Mouse (Mus musculus) heart, adult 18-20 months (tissue): Measurements from ENCODE around the gene Gm10197. TPM values are rescaled to one million over a fixed set of nuclear protein-coding genes. Genes with fewer than 3 reads are reported as not detected.
"Not testable (repeated sequence)": the region's sequence is repeated elsewhere in the genome, so short reads cannot be mapped to it uniquely, and the experiment has no call there.

Experiments
- DNase-seq, 2 experiments: peaks; one replicate each; pipeline ENCODE4 v3.0.0; 2021 to 2022; ENCODE audit warnings: mixed read lengths in 1 of 2
- long read RNA-seq, 2 experiments: library from polyadenylated mRNA; stranded (forward); transcript quantifications; one replicate each; pipeline ENCODE4 v2.0.0; 2021
- total RNA-seq, 2 experiments: library from RNA; stranded (reverse); gene quantifications; 2 replicates each; pipeline ENCODE4 v1.2.3; 2021

The Gm10197 gene
- total RNA-seq = not detected
- long read RNA-seq, experiment 1 = 0 reads
- long read RNA-seq, experiment 2 = 0 reads

DNA sequence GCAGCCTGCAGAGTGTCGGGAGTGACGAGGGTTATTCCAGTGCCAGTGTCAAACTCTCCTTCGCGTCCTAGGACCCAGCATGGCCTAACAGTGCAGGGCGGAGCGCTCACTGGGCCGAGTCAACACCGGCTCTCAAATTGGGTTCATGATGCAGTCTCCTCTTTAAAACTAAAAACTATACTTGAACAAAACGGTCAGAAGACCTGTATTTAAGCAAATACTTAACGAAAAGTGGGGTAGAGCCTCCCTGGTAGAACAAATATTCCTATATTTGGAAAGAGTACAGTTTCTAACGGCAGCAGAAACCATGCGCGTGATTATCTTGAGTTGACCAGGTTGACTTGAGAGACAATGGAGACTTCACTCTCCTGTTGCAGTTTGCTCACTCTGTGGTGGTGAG is at the start of gene Gm10197:
TSS of gene Gm10197 (minus strand) at position 101 of the 400 bp plus-strand sequence.
- no peak for DNase-seq

DNA sequence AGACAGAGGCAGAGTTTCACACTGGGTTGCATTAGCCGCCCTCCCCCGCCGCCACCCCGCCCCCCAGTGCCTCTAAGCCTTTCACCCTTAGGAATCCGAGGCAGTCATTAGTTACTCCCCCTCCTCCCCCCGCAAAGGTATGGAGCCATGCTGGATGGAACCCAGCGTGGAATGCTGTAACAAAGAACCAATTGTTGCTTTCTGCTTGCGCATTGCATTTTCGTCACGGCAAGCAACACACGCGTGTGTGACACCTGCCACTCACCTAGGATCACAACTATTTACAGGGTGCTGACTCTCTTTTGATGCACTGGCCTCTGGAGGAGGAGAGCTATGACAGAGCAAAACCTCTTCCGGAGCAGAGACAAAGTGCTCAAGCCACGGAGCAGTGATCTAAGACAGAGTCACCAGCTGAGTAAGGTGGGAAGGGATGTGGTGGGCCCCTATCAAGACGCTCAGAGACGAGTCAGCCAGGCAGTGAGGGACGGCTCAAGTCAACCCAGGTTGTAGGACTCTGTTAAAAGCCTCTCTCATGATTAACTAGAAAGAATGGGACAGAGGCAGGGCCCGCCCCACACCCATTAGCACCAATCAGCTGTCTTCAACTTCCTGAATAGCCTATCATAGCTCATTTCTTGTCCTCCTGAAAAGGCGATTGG is 49.5 kb upstream of the Gm10197 start:
- peak; percentile 83 for DNase-seq

DNA sequence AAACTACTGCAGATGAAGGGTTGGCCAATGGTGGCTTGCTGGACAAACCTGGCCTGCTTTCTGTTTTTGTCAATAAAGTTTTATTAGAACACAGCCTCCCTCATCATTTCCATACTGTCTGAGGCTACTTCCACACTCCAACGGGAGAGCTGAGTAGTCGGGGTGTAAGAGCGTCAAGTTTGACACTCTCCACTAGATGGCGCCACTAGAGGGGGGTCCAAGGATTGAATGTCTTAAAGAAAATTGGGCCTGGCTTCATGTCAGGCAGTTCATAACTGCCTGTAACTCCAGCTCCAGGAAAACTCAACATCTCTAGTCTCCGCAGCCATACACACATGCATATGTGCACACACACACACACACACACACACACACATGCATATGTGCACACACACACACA is 48.3 kb upstream of the Gm10197 start:
- DNase-seq = peak; percentile 66 to 77

DNA sequence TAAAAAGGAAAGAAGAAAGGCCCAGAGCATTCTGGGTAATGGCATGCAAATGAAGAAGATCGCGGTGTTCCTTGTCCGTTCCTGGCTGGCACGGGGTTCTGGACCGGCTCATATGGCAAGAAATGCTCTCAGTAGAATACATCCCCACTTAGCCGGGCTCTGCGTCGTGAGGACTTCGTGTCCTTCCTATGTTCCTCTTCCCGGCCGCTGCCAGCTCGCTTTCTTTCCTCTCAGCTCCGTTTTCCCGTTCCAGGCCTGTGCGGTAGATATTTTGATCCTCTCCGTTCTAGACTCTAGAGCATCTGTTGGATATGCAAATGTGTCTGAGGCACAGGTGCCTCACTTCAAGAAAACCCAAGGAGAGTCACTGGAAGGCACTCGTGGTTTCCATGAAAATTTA is 43.6 kb upstream of the Gm10197 start:
- DNase-seq = no peak

DNA sequence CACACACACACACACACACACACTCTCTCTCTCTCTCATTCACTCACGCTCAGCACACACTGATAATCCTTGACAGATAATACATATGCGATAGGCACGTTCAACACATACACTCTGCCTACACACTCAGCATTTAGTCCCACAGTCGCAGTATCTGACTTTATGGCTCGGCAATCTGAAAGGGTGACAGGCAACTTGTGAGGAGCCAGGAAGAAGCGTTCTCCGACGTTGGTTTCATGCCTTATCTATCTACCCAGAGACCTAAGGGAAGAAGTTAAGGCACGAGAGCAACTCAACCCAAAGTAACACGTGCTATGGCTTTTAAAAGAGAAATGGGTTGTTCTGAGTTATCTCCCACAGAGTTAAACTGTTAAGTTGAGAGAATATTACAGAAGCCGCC is 43.1 kb upstream of the Gm10197 start:
- no peak for DNase-seq

DNA sequence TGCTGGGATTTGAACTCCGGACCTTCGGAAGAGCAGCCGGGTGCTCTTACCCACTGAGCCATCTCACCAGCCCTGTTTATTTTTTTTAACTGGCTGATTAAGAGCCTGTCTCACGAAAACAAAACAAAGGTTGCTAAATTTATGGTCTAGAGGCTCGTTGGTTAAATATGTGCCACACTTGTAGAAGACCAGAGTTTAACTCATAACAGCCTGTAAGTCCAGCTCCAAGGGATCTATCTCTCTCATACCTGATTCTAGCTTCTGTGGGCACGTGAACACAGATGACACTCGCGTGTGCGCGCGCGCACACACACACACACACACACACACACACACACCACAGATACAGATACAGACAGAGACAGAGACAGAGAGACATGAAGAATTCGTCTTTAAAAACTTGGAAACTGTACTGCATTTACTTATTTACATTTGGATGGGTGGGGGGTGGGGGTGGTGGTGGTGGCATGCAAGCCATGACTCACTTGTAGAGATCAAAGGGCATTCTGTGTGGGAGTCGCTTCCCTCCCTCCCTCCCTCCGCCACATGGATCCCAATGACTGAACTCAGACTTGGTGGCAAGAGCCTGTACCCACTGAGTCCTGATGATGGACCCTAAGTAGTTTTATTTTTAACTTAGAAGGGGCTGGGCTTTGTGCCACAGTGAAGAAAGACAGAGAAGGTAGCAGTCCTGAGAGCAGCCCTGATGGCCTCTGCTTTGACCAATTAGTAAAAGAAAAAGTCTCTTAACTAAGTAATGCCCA is 42.2 kb upstream of the Gm10197 start:
- no peak for DNase-seq

DNA sequence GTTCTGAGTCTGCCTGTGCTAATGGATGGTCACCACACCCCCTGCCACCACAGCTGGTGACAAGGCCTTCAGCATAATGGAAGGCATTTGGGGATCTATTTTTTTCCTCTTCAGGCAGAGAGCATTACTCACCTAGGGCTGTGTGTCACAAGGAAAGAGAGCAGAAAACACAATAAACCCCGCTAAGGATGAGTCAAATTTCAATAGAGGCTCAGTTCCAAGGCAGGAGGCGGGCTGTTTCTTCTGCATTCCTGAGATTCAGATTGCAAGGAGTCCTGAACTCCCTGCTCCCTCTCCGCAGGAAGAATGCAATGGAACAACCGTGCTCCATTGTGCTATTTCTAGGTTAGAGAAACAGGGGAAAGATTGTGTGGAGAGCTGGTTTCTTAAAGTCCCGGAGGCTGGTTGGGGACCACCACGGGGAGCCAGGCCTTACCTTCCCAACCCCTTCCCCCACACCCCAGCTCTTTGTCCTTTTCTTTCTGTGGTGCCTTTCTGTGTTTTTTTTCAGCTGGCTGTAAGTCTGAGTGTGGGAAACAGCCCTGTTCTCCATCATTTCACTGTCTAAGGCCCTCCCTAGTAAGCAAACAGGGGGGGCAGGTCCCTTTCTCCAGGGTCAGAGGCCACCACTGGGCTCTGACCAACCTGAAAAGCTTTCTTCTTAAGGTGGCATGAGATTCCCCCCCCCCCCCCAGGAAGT is 40.7 kb upstream of the Gm10197 start:
- no peak for DNase-seq

DNA sequence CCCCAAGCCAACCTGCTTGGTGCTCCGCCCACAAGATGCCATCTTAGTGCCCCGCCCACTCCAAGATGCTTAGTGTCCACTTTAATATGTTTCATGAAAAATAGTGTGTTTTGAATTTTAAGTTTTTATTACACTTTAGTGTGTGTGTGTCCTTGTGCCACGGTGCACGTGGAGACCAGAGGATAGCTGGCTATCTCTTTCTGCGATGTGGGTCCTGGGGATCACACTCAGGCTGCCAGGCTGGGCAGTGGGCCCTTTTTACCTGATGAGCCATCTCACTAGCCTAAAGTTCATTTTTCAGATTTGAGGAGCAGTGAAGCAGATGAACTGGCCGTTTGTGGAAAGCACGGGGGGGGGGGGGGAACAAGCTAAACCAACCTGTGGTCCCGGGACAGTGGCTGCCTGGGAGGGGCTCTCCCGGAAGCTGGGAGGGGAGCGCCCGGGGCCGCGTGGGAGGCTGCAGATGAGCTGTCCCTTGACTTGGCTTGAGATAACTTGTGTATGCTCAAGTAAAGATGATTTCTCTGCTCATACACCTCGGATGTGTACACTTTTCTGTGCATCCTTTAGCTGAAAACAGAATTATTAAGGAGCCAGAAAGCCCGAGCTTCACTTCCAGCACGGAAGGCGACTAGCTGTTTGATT is 38.2 kb upstream of the Gm10197 start:
- no peak for DNase-seq

DNA sequence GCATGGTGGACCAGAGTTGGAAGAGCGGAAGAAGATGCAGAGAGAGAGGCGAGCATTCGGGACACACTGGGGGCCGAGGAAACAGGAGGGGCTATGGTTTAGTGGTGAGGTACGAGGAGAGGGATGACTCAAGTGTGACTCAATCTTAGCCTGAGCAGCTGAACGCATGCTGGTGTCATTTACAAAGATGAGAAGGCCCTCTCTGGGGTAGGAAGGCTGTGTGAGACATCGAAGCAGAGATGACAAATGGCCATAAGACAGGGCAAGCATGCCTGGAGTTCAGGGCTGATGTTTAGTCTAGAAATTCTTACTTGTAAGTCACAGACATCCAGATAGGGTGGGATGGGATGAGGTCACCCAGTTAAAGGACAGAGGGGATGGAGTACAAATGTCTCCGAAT is 36.8 kb upstream of the Gm10197 start:
- no peak for DNase-seq

DNA sequence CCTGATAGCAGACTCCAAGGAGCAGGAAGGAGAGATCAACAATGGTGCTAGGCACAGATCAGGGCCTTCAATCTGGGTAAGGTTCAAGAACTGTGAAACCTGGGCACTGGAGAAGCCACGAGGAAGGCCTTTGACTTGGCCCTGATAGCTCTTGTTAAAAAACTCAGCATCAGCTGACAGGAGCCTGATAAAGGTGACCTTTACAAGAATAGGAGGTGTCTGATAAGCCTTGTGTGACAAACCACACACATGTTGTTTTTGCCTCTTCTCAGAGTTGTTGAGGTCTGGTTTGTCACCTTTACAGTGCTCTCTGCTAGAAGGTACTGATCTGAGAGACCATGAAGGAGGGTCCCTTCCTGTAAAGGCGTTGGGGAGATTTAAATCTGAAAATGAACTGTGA is 35.8 kb upstream of the Gm10197 start:
- DNase-seq = no peak

DNA sequence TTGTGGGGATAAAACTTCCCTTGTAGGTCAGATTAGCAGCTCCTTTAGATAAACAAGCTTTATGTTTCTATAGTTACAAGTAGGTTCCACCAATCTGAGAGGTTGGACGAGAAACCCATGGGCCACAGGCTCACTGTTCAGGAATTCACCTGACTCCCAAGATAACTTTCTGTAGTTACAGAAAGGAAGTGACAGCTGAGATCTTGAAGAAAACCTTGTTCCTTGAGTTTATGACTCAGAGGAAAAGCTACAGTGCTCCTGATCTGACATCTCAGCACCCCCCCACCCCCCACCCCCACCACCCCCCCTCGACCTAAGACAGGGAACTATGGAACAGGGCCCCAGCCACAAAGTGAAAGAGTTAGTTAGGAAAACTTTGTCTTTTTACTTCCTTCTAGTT is 34.2 kb upstream of the Gm10197 start:
- no peak for DNase-seq

DNA sequence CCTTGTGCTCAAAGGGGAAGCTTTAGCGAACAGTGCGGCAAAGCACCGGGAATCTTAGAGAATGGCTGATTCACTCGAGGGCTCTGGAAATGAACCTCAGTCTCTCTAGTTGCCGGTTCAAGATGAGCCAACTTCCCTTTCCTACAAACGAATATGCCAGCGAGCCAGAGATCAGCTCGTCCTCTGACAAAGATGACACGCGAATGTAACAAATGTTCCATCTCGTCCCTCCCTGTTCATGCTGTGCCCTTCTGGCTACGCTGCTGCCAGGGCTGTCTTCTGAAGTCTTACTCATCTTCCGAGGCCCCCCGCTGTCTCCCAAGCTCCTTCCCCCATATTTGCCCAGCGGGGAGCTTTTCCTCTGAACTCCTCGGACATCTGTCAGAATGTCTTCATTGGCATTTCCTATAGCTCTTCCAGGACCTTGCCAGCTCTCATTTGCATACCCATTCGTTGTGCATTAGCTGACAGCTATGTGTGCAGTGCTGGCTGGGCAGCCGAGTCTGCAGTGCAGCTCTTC is 33.3 kb upstream of the Gm10197 start:
- no peak for DNase-seq

DNA sequence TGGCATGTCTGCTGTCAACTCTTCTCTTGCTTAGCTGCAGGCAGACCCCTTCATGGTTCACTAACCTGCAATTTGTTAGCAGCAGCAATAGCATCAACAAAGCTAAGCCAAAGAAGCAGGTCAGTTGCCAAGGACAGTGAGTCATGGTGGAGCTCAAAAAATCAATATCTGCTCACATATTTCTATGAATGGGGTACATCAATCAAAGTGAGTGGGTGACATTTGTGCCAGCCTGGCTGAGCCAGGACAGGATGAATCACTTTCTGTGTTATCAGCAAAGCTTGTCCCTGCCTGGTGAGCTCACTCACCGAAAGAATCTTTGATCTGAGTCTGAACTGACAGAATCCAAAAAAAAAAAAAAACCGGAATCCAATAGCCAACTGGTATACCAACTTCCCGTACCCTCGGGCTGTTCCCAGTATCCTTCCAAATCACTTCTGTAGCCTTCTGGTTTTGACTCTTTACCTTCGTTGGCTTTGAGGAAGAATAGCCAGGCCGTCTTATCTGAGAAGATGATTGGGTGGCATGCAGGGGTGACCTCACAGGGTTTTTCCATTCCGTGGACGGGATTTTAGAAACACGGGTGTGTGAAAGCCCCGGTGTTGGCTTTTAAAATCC is 32.8 kb upstream of the Gm10197 start:
- no peak for DNase-seq

DNA sequence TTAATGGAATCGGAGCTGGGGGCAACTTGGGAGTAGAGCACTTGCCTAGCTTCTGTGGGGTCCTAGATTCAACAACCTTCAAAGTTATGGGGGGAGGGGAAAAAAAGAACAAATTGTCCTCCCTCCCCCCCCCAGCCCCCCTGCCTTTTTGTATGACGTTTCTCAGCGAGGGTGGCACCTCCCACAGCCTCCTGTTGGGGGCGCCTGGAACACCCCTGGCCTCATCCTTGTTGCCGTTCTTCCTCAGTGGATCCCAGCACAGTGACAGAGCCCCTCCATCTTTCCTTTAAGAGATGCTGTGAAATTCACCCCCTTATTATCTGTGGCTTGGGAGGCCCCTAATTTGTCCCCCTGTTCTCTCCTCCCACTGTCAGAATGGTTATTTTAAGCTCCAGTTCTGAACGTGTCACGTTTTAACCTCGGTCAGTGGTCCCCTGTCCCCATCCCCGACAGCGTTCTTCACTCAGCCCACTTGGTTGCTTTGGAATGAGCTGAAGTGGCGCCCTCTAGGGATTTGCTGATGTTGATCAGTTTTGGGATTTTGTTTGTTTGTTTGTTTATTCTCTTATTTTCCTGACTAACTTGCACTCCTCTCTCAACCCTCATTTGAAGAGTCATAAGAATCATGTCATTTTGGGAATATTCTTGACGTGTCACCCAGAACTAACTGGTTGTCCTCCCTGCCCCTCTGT is 31.3 kb upstream of the Gm10197 start:
- no peak for DNase-seq

DNA sequence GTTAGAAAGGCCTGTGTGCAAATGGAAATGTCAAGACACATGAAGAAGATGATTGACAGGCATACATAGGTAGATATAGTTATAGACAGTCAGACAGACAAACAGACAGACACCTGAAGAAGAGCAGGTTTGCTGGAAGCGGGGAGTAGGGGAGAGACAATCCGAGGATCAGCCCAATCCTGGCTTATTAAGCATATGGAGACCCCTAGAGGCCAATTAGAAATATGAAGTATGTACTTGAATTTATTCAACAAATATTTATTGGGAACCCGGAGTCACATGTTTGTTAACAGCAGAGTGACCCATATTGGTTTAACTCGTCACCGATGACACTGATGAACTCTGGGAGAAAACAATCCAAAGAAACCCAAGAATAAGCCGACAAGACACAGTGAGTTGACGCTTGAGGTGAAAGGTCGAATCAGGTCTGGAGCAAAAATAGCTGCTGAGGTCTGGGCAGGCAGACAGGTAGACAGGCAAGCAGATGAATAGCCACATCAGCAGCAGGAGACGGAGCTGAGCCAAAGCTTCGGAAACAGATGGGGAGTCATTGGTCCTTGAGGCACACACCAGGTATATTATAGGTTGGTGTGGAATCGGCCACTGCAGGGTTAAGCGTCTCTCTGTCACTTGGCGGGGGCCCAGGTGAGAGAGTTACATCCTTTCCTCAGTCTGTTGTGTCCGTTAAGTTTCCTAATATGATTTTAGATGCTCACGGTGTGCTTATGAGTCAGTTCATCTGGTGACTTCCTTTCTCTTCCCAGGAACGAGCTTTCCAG is 29.0 kb upstream of the Gm10197 start:
- no peak for DNase-seq

DNA sequence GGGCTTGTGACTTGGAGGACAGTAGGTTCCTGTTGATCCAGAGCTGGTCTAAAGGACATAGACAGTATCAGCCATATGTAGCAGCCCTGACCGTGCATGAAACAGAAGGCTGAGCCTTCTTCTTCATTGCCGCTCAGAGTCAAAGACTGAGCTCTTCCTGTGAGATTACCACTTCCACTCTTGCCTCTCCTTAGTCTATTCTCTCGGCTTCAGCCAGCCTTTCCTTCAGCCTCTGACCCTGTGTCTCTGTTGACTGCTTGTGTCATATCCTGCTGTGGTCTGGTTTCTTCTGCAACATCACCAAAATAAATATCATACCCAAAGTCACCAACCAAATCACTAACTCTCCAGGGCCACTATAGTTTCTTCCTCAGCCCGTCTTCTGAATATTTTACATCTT is 27.6 kb upstream of the Gm10197 start:
- no peak for DNase-seq

DNA sequence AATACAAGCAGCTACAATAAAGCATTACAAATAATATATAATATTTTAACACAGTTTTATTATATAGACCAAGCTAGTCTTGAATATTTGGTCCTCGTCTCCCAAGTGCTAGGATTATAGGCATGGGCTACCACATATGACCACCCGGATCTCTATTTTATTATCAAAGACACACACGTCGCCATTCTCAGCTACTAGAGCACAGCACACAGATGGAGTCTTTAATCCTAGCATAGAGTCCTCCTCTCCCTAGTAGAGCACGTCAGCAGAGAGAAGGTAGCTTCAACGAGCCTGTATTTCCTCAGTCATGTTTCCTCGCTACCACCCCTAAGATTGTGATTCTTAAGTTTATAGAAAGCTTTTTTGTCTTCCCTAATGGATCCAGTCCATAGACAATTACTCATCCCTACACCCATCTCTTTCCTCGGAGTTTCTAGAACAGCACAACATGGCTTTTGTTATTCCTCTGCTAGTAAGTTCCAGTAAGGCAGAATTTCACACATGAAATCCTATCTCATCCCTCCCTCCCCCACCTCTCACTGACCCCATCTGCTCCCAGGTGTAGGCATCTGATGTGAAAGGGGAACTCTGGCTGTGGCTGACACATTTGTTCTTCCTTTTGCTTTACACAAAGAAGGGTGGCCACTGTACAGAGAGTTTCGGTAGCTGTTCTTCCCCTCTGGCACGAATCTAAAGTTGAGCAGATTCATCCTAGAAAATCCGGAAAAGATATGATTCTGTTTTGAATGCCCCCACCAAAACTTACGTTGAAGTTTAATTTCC is 26.1 kb upstream of the Gm10197 start:
- DNase-seq = no peak

DNA sequence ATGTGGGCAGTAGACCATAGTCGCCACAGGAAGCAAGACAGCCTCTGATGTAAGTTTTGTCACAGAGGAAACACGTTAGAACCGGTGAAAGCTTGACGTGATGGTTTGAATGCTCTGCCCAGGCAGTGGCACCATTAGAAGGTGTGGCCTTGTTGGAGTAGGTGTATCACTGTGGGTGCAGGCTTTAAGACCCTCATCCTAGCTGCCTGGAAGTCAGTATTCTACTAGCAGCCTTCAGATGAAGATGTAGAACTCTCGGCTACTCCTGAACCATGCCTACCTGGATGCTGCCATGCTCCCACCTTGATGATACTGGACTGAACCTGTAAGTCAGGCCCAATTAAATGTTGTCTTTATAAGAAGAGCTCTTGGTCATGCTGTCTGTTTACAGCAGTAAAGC is 24.2 kb upstream of the Gm10197 start:
- DNase-seq = not testable (repeated sequence)

DNA sequence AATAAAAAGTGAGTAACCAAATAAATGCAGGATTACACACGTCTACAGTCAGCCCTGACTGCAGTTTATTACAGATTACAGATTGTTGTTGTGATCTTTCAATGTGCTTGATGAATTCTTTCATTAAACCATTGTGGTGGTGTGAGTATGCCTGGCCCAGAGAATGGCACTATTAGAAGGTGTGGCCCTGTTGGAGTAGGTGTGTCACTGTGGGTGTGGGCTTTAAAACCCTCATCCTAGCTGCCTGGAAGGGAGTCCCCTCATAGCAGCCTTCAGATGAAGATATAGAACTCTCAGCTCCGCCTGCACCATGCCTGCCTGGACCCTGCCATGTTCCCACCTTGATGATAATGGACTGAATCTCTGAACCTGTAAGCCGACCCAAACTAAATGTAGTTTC is 23.4 kb upstream of the Gm10197 start:
- DNase-seq = not testable (repeated sequence)

DNA sequence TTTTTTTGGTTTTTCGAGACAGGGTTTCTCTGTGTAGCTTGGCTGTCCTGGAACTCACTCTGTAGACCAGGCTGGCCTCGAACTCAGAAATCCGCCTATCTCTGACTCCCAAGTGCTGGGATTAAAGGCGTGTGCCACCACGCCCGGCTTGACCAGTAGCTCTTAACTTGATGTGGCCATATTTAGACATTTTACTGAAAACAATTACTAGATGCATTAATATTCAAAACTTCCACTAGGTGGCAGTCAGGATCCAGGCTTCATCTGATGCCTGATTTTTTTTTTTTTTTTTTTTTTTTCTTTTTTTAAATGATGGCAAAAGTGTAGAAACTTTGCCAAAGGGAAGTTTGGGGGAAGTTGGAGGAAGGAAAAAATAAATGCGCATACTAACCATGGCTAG is 23.0 kb upstream of the Gm10197 start:
- peak; percentile 43 to 78 for DNase-seq
